ENCODE assay signal across 26 mouse cellular contexts in the genomic region with DNA sequence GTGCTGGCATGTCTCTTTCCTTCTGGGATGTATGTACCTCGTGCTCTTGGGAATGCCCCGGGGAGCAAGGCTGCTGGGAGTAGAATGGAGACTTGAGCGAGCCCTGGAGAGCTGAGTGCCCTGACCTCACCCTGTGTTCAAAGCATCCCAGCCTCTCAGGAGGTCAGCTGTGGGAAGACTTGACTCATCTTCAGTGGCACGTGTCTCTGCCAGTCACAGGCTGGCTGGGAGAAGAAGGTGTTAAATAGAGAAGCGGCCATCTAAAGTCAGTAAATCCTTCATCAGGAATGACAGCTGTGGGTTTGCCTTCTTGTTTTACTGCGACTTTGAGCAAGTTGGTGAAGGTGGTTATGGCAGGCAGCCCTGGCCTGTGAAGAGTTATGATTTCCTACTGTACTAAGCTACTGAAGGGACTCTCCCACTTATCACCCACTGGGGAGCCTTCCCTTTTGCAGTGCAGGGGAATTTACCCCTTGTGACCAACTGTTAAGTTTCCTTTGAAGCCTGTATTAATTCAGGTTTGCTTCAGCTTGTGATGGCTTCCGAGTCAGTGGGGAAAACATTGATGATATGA.
DNase-seq lines count a peak whose midpoint lies in the region; ATAC-seq and TF ChIP-seq lines count a peak whose summit lies in the region.
"Had no signal": no experiment of that assay in that cellular context is flagged by ENCODE, and none has a peak within 500 bp of the region (broad histone marks: within the 10 kb centered on the region; RNA-seq: fewer than 3 reads in every experiment).

No protein-coding gene starts in this region.

- intact Hi-C loops in left cerebral cortex, postnatal 14 days (cut with DNase I), result no loop called here

- H3K4me2 ChIP-seq in hindbrain, postnatal 0 days (ENCODE audit: low read depth, low read length), result no peak overlapping the region
- no peak overlapping the region for H3K4me2 ChIP-seq in hindbrain, embryonic 11.5 days (replicated peaks; ENCODE audit: low read depth, low read length)
- H3K4me2 ChIP-seq in neural tube, embryonic 15.5 days, result no peak overlapping the region
- H3K4me2 ChIP-seq: forebrain, embryonic 12.5 days; liver, embryonic 15.5 days; lung, embryonic 15.5 days; stomach, embryonic 15.5 days had no signal

- H3K9ac ChIP-seq in hindbrain, postnatal 0 days (replicated peaks; ENCODE audit: low read length), result no peak overlapping the region
- H3K9ac ChIP-seq in hindbrain, embryonic 11.5 days (ENCODE audit: low read depth, low read length), result no peak overlapping the region
- no peak overlapping the region for H3K9ac ChIP-seq in neural tube, embryonic 15.5 days (replicated peaks)
- H3K9ac ChIP-seq: forebrain, embryonic 12.5 days; hindbrain, embryonic 14.5 days; liver, embryonic 15.5 days; lung, embryonic 15.5 days; stomach, embryonic 15.5 days had no signal

- H3K79me2 ChIP-seq in C2C12 (ENCODE audit: control insufficient read depth, insufficient read depth), result no peaks in the 10 kb centered on the region

- 0 out of 2 replicates have a peak, but pooled peaks cover 3% of the 10 kb centered on the region for H3K4me1 ChIP-seq in hindbrain, postnatal 0 days (ENCODE audit: insufficient read depth, low read length)
- no peaks in the 10 kb centered on the region for H3K4me1 ChIP-seq in hindbrain, embryonic 11.5 days (replicated peaks; ENCODE audit: control insufficient read depth, insufficient read depth, low read length)
- peaks cover 13% of the 10 kb centered on the region for H3K4me1 ChIP-seq in neural tube, embryonic 15.5 days
- H3K4me1 ChIP-seq: limb, embryonic 10.5 days; liver, embryonic 15.5 days; lung, embryonic 15.5 days; stomach, embryonic 15.5 days had no signal

- no peak overlapping the region for H3K27ac ChIP-seq in hindbrain, postnatal 0 days
- H3K27ac ChIP-seq in hindbrain, embryonic 11.5 days (ENCODE audit: low read depth, low read length), result no peak overlapping the region
- H3K27ac ChIP-seq in neural tube, embryonic 15.5 days (replicated peaks), result no peak overlapping the region
- H3K27ac ChIP-seq: forebrain, embryonic 12.5 days; heart, adult 2 months; hindbrain, embryonic 14.5 days; limb, embryonic 10.5 days; liver, embryonic 15.5 days; lung, embryonic 15.5 days; stomach, embryonic 15.5 days had no signal

- no peaks in the 10 kb centered on the region for H3K27me3 ChIP-seq in hindbrain, postnatal 0 days (ENCODE audit: insufficient read depth, low read length)
- no peaks in the 10 kb centered on the region for H3K27me3 ChIP-seq in hindbrain, embryonic 11.5 days (ENCODE audit: control insufficient read depth, insufficient read depth, low read length)
- no peaks in the 10 kb centered on the region for H3K27me3 ChIP-seq in C2C12 (ENCODE audit: control insufficient read depth, insufficient read depth, insufficient read length)
- no peaks in the 10 kb centered on the region; the same call in 1 of the 2 replicates for H3K27me3 ChIP-seq in neural tube, embryonic 15.5 days (replicated peaks)
- H3K27me3 ChIP-seq: liver, embryonic 15.5 days had no signal

- H3K4me3 ChIP-seq in hindbrain, postnatal 0 days (ENCODE audit: low read length), result no peak overlapping the region
- no peak overlapping the region for H3K4me3 ChIP-seq in hindbrain, embryonic 11.5 days (ENCODE audit: low read depth, low read length)
- no peak overlapping the region for H3K4me3 ChIP-seq in C2C12 (ENCODE audit: insufficient read depth, poor library complexity, severe bottlenecking)
- no peak overlapping the region for H3K4me3 ChIP-seq in neural tube, embryonic 15.5 days (replicated peaks)
- H3K4me3 ChIP-seq: forebrain, embryonic 12.5 days; heart, adult 2 months; limb, embryonic 10.5 days; liver, embryonic 15.5 days; lung, embryonic 15.5 days; myocyte; stomach, embryonic 15.5 days had no signal

- H3K79me3 ChIP-seq in C2C12 (ENCODE audit: low read depth), result no peaks in the 10 kb centered on the region

- no peak for TF ChIP-seq CTCF in hindbrain, postnatal 0 days (IDR thresholded peaks at IDR 0.05; ENCODE audit: low read depth)
- no peak for TF ChIP-seq CTCF in C2C12 (IDR thresholded peaks at IDR 0.05; ENCODE audit: control insufficient read depth, insufficient read depth, insufficient read length)

- DNase-seq in hindbrain, postnatal 0 days (ENCODE audit: low spot score), result no peak
- no peak for DNase-seq in hindbrain, embryonic 11.5 days (ENCODE audit: low spot score)
- peak; percentile 34 for DNase-seq in mesoderm, embryonic 11.5 days (ENCODE audit: low read depth, low spot score)
- DNase-seq in urinary bladder, adult 2 months (ENCODE audit: low spot score), result no peak
- DNase-seq in left cerebral cortex, postnatal 14 days (ENCODE audit: low spot score in 2 of 2), result no peak
- DNase-seq: adrenal gland, postnatal 14 days; B cell, adult 2 months; cerebellum, adult 8-10 months; cerebellum, postnatal 36 days; gastrocnemius, postnatal 36 days; heart, adult 2 months; kidney, adult 8-10 months; kidney, postnatal 10 days; liver; lung, postnatal 36 days; right cerebral cortex, postnatal 25 days; thymus, postnatal 36 days had no signal

- 0 out of 2 replicates have a peak, but pooled peaks have one; percentile 27 for ATAC-seq in hindbrain, postnatal 0 days
- no peak for ATAC-seq in hindbrain, embryonic 11.5 days (ENCODE audit: low FRiP score)
- ATAC-seq in neural tube, embryonic 15.5 days (ENCODE audit: low FRiP score), result peak; percentile 28; the same call in 1 of the 2 replicates

- no peaks in the 10 kb centered on the region for H3K36me3 ChIP-seq in hindbrain, postnatal 0 days (ENCODE audit: insufficient read depth, low read length)
- no peaks in the 10 kb centered on the region for H3K36me3 ChIP-seq in hindbrain, embryonic 11.5 days (ENCODE audit: control insufficient read depth, insufficient read depth, low read length)
- H3K36me3 ChIP-seq in C2C12 (ENCODE audit: control insufficient read depth, insufficient read depth), result no peaks in the 10 kb centered on the region
- no peaks in the 10 kb centered on the region for H3K36me3 ChIP-seq in neural tube, embryonic 15.5 days
- H3K36me3 ChIP-seq: forebrain, embryonic 12.5 days; limb, embryonic 10.5 days; liver, embryonic 15.5 days; lung, embryonic 15.5 days; stomach, embryonic 15.5 days had no signal

- H3ac ChIP-seq in C2C12 (ENCODE audit: control insufficient read depth, insufficient read length, low read depth), result no peak overlapping the region

- WGBS in hindbrain, postnatal 0 days, result 47% methylated on average over 7 of the region's 7 CpGs
- 37% methylated on average over 7 of the region's 7 CpGs for WGBS in hindbrain, embryonic 11.5 days
- WGBS in neural tube, embryonic 15.5 days, result 35% methylated on average over 7 of the region's 7 CpGs

- H3K9me3 ChIP-seq in hindbrain, postnatal 0 days (ENCODE audit: low read length), result no peaks in the 10 kb centered on the region
- H3K9me3 ChIP-seq in hindbrain, embryonic 11.5 days (ENCODE audit: control insufficient read depth, low read length), result no peaks in the 10 kb centered on the region
- H3K9me3 ChIP-seq in neural tube, embryonic 15.5 days (replicated peaks), result no peaks in the 10 kb centered on the region
- H3K9me3 ChIP-seq: forebrain, embryonic 12.5 days; limb, embryonic 10.5 days; liver, embryonic 15.5 days; lung, embryonic 15.5 days; stomach, embryonic 15.5 days had no signal

TF ChIP-seq in C2C12, 6 proteins besides CTCF, POLR2A, EP300 and RAD21:
- peak; percentile 62 for TF ChIP-seq MYOD1 (IDR thresholded peaks at IDR 0.05; ENCODE audit: control insufficient read depth, insufficient read length, low read depth)
- TF ChIP-seq FOSL1 (IDR thresholded peaks at IDR 0.05; ENCODE audit: insufficient read depth, low read length, poor library complexity, severe bottlenecking), result no peak
